In the genomic region with DNA sequence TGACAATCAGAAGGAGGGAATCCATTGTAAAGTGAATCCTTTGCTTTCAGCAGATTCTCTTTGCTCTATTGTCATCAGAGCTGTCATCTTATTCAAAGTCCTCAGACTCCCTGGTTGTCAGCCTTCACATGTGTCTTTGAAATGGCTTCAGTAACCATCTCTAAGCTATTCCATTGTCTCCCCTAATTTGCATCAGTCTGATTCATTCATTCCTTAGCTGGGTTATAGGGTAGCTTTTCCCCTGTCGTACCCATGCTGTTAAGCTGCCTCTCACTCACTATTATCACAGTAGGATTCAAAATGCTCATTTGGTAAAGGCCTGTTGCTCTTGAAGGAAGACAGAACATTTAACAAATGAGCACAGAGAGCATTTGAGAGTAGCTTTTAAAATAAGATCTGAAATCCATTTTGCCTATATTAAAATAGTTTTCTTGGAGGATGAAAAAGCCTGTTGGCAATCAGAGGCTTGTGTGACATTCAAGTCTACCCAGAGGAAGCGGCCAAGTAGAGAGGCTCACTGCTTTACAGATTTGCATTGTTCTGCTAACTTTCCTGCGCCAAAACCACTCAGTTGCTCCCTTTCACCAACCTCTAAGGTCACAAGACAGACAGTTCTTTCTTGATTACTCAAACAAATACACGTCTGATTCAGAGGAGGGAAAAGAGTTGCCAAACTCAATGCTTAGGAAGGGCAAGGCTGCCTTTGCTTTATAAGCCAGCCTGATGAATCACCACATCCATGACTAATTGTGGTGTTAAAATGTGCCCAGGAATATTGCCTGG, we compare ENCODE assay signal across 9 mouse cellular contexts.
DNase-seq lines count a peak whose midpoint lies in the region; ATAC-seq and TF ChIP-seq lines count a peak whose summit lies in the region.
"Had no signal": no experiment of that assay in that cellular context is flagged by ENCODE, and none has a peak within 500 bp of the region (broad histone marks: within the 10 kb centered on the region; RNA-seq: fewer than 3 reads in every experiment).

No protein-coding gene starts in this region.

- 19% methylated on average over 4 of the region's 4 CpGs for WGBS in neural tube, embryonic 13.5 days
- WGBS in stomach, embryonic 15.5 days: 46% methylated on average over 4 of the region's 4 CpGs

- H3K36me3 ChIP-seq in neural tube, embryonic 13.5 days: no peaks in the 10 kb centered on the region
- H3K36me3 ChIP-seq in stomach, embryonic 15.5 days: no peaks in the 10 kb centered on the region
- H3K36me3 ChIP-seq: neural tube, embryonic 12.5 days had no signal

- no peak for TF ChIP-seq POLR2A in brain, embryonic 14.5 days (IDR thresholded peaks at IDR 0.05; ENCODE audit: borderline replicate concordance, extremely low read depth, insufficient read depth, insufficient read length, poor library complexity, severe bottlenecking)

- no peak overlapping the region for H3K27ac ChIP-seq in neural tube, embryonic 13.5 days (replicated peaks)
- 0 out of 2 replicates have a peak overlapping the region, but pooled peaks have one; percentile 8 for H3K27ac ChIP-seq in layer of hippocampus, adult 2 months
- peak overlapping the region; percentile 13; the same call in 1 of the 2 replicates for H3K27ac ChIP-seq in stomach, embryonic 15.5 days
- H3K27ac ChIP-seq: neural tube, embryonic 12.5 days had no signal

- no peaks in the 10 kb centered on the region for H3K9me3 ChIP-seq in neural tube, embryonic 13.5 days
- H3K9me3 ChIP-seq in stomach, embryonic 15.5 days: no peaks in the 10 kb centered on the region
- H3K9me3 ChIP-seq: neural tube, embryonic 12.5 days had no signal

- peak; percentile 23; the same call in 1 of the 2 replicates for ATAC-seq in neural tube, embryonic 13.5 days (ENCODE audit: low read depth)
- ATAC-seq in stomach, embryonic 15.5 days (ENCODE audit: insufficient read depth, low FRiP score, low read depth): no peak

- peaks cover 9% of the 10 kb centered on the region; the same call in 1 of the 2 replicates for H3K4me1 ChIP-seq in neural tube, embryonic 13.5 days (replicated peaks)
- H3K4me1 ChIP-seq in stomach, embryonic 15.5 days: no peaks in the 10 kb centered on the region
- H3K4me1 ChIP-seq: neural tube, embryonic 12.5 days had no signal

- H3K4me3 ChIP-seq in neural tube, embryonic 13.5 days: no peak overlapping the region
- H3K4me3 ChIP-seq in layer of hippocampus, adult 2 months: no peak overlapping the region
- no peak overlapping the region for H3K4me3 ChIP-seq in stomach, embryonic 15.5 days (replicated peaks)
- H3K4me3 ChIP-seq: neural tube, embryonic 12.5 days had no signal

- DNase-seq in neural tube, embryonic 10.5 days (ENCODE audit: extremely low spot score, low spot score): no peak
- DNase-seq in brain, embryonic 14.5 days (ENCODE audit: low read depth): peak; percentile 77
- DNase-seq in layer of hippocampus, adult 2 months (ENCODE audit: low spot score in 2 of 2): peak in 1 of 2 experiments; percentile 15
- DNase-seq in thymus, postnatal 10 days (ENCODE audit: low spot score in 2 of 2): no peak
- no peak for DNase-seq in MN1 (ENCODE audit: low spot score)
- no peak for DNase-seq in kidney, adult 11 months

- H3K27me3 ChIP-seq in neural tube, embryonic 13.5 days: no peaks in the 10 kb centered on the region
- H3K27me3 ChIP-seq in stomach, embryonic 15.5 days (replicated peaks): no peaks in the 10 kb centered on the region
- H3K27me3 ChIP-seq: neural tube, embryonic 12.5 days had no signal

- no peak for TF ChIP-seq CTCF in brain, embryonic 14.5 days (IDR thresholded peaks at IDR 0.05; ENCODE audit: borderline replicate concordance, extremely low read depth, insufficient read depth, insufficient read length)
- TF ChIP-seq CTCF in layer of hippocampus, adult 2 months (conservative IDR thresholded peaks at IDR 0.05): no peak

- H3K4me2 ChIP-seq in neural tube, embryonic 13.5 days: no peak overlapping the region
- no peak overlapping the region for H3K4me2 ChIP-seq in stomach, embryonic 15.5 days
- H3K4me2 ChIP-seq: neural tube, embryonic 12.5 days had no signal

- no peak overlapping the region for H3K9ac ChIP-seq in neural tube, embryonic 13.5 days
- no peak overlapping the region for H3K9ac ChIP-seq in stomach, embryonic 15.5 days
- H3K9ac ChIP-seq: neural tube, embryonic 12.5 days had no signal
